Mouse (Mus musculus) E14TG2a.4 (cell line): ENCODE results near the gene Rap1gap2.
A peak's percentile ranks its signal among the peaks of the same experiment; 100 is the strongest.

Experiments
- H3K27me3 ChIP-seq: 2 replicates; pipeline ENCODE4 v1.6.1; 2014; ENCODE audit warnings: low read length, control low read depth; ENCODE audit not compliant: insufficient read depth
- H3K36me3 ChIP-seq: 2 replicates; pipeline ENCODE4 v1.6.1; 2014; ENCODE audit warnings: low read length, control low read depth; ENCODE audit not compliant: insufficient read depth
- H3K4me1 ChIP-seq: replicated peaks from 2 replicates; pipeline ENCODE4 v1.6.1; 2014; ENCODE audit warnings: low read depth, low read length, control low read depth
- H3K4me3 ChIP-seq: replicated peaks from 2 replicates; pipeline ENCODE4 v1.5.1; 2014; ENCODE audit warnings: mild to moderate bottlenecking, low read length
- H3K9me3 ChIP-seq: 2 replicates; pipeline ENCODE4 v1.6.1; 2014; ENCODE audit warnings: low read length, control low read depth
- CTCF ChIP-seq: conservative IDR thresholded peaks from 2 replicates; pipeline ENCODE4 v1.5.1; 2014; ENCODE audit warnings: low read length
- NANOG ChIP-seq: IDR thresholded peaks from 2 replicates; pipeline ENCODE4 v1.6.1; 2014; ENCODE audit warnings: borderline replicate concordance, low read length, mixed read lengths
- POU5F1 ChIP-seq: IDR thresholded peaks from 2 replicates; pipeline ENCODE4 v1.6.1; 2014; ENCODE audit warnings: low read length, borderline replicate concordance

Gene Rap1gap2

GRCm38 (mm10) chr11:74527555-74527954, 83.2 kb downstream of the Rap1gap2 start:
- Histone ChIP-seq H3K9me3 (no peaks in the 10 kb centered on the region), H3K4me3 (no peak overlapping the region), H3K4me1 (peaks cover 59% of the 10 kb centered on the region), H3K36me3 (no peaks in the 10 kb centered on the region), H3K27me3 (peaks cover 72% of the 10 kb centered on the region)
- TF ChIP-seq POU5F1 = no peak
- TF ChIP-seq CTCF = no peak

- Histone ChIP-seq H3K27me3 (peaks cover 75% of the 10 kb centered on the region), H3K36me3 (no peaks in the 10 kb centered on the region), H3K9me3 (no peaks in the 10 kb centered on the region), H3K4me3 (peak overlapping the region; percentile 56; the same call in 1 of the 2 replicates), H3K4me1 (peaks cover 61% of the 10 kb centered on the region)
- TF ChIP-seq NANOG = no peak
- TF ChIP-seq POU5F1 = no peak
- TF ChIP-seq CTCF = peak; percentile 77
These were observed 84.2 kb downstream of the Rap1gap2 start for GRCm38 (mm10) chr11:74526180-74527158.

- Histone ChIP-seq H3K27me3 (peaks cover 75% of the 10 kb centered on the region), H3K9me3 (no peaks in the 10 kb centered on the region), H3K36me3 (no peaks in the 10 kb centered on the region), H3K4me1 (peaks cover 53% of the 10 kb centered on the region), H3K4me3 (no peak overlapping the region)
- no peak for TF ChIP-seq POU5F1
- TF ChIP-seq CTCF = no peak
- TF ChIP-seq NANOG = no peak
These were observed 85.1 kb downstream of the Rap1gap2 start for GRCm38 (mm10) chr11:74525605-74526004.

GRCm38 (mm10) chr11:74525205-74525604, 85.5 kb downstream of the Rap1gap2 start:
- Histone ChIP-seq H3K9me3 (no peaks in the 10 kb centered on the region), H3K36me3 (no peaks in the 10 kb centered on the region), H3K4me1 (peaks cover 49% of the 10 kb centered on the region), H3K27me3 (peaks cover 78% of the 10 kb centered on the region), H3K4me3 (no peak overlapping the region)
- no peak for TF ChIP-seq CTCF
- TF ChIP-seq NANOG = no peak
- no peak for TF ChIP-seq POU5F1

- Histone ChIP-seq H3K4me3 (peak overlapping the region; percentile 79; the same call in 1 of the 2 replicates), H3K9me3 (no peaks in the 10 kb centered on the region), H3K27me3 (peaks cover 84% of the 10 kb centered on the region), H3K36me3 (no peaks in the 10 kb centered on the region), H3K4me1 (peaks cover 44% of the 10 kb centered on the region)
- TF ChIP-seq CTCF (no peak), NANOG (no peak), POU5F1 (no peak)
These were observed 86.4 kb downstream of the Rap1gap2 start for GRCm38 (mm10) chr11:74524050-74524965.

- Histone ChIP-seq H3K4me3 (peak overlapping the region; percentile 79), H3K9me3 (no peaks in the 10 kb centered on the region), H3K27me3 (peaks cover 86% of the 10 kb centered on the region), H3K36me3 (no peaks in the 10 kb centered on the region), H3K4me1 (peaks cover 43% of the 10 kb centered on the region)
- TF ChIP-seq NANOG (no peak), POU5F1 (no peak), CTCF (no peak)
These were observed 87.3 kb downstream of the Rap1gap2 start for GRCm38 (mm10) chr11:74523210-74523951.

GRCm38 (mm10) chr11:74522487-74523209, 88.1 kb downstream of the Rap1gap2 start:
- peaks cover 86% of the 10 kb centered on the region for H3K27me3 ChIP-seq
- peaks cover 43% of the 10 kb centered on the region for H3K4me1 ChIP-seq
- H3K4me3 ChIP-seq = peak overlapping the region; percentile 79
- TF ChIP-seq CTCF = no peak
- no peak for TF ChIP-seq NANOG
- TF ChIP-seq POU5F1 = no peak
- no peaks in the 10 kb centered on the region for H3K36me3 ChIP-seq
- no peaks in the 10 kb centered on the region for H3K9me3 ChIP-seq
